Mouse (Mus musculus) megakaryocyte-erythroid progenitor cell, adult 5-6 weeks (primary cell): ENCODE data around the gene Epas1. TPM values are rescaled to one million over a fixed set of nuclear protein-coding genes. Genes with fewer than 3 reads are reported as not detected.

Experiments used
- ATAC-seq: replicated peaks from 2 replicates; pipeline ENCODE4 v1.8.0; 2016; ENCODE audit warnings: mild to moderate bottlenecking, inconsistent platforms; ENCODE audit not compliant: severe bottlenecking, poor library complexity, low FRiP score, low TSS enrichment
- total RNA-seq, 2 experiments: library from RNA; stranded (forward) in 1 of 2; stranded (reverse) in 1 of 2; fragments of 200-1000, 215-1000 nt in 1 of 2; fragments of >200 nt in 1 of 2; fragmentation: Nextera tagmentation in 1 of 2; gene quantifications; 2 replicates each; pipeline ENCODE4 v1.2.3; 2014 to 2017

Epas1 gene
- total RNA-seq (2014; fragmentation: Nextera tagmentation), result not detected in 2 replicates
- not detected in 2 replicates for total RNA-seq (2017)

GRCm38 (mm10) chr17:86753130-86753821 lies at the start of gene Epas1:
Gene Epas1 (plus strand): TSS chr17:86753700.
- peak; percentile 86 for ATAC-seq

GRCm38 (mm10) chr17:86705236-86705635 lies 48.3 kb upstream of the Epas1 start:
- ATAC-seq, result no peak

- no peak for ATAC-seq
Measured at GRCm38 (mm10) chr17:86706467-86706866, 47.0 kb upstream of the Epas1 start.

GRCm38 (mm10) chr17:86709803-86710202 lies 43.7 kb upstream of the Epas1 start:
- no peak for ATAC-seq

- no peak for ATAC-seq
Measured at GRCm38 (mm10) chr17:86710379-86710778, 43.1 kb upstream of the Epas1 start.

GRCm38 (mm10) chr17:86711949-86712348 lies 41.6 kb upstream of the Epas1 start:
- no peak for ATAC-seq

GRCm38 (mm10) chr17:86712601-86713000 lies 40.9 kb upstream of the Epas1 start:
- no peak for ATAC-seq

- no peak for ATAC-seq
Measured at GRCm38 (mm10) chr17:86713591-86713990, 39.9 kb upstream of the Epas1 start.

- no peak for ATAC-seq
Measured at GRCm38 (mm10) chr17:86724786-86725415, 28.6 kb upstream of the Epas1 start.

GRCm38 (mm10) chr17:86726480-86726879 lies 27.0 kb upstream of the Epas1 start:
- no peak for ATAC-seq

- ATAC-seq, result no peak
Measured at GRCm38 (mm10) chr17:86727031-86727430, 26.5 kb upstream of the Epas1 start.

- ATAC-seq, result no peak
Measured at GRCm38 (mm10) chr17:86731273-86731672, 22.2 kb upstream of the Epas1 start.

- peak; percentile 99 for ATAC-seq
Measured at GRCm38 (mm10) chr17:86732024-86732423, 21.5 kb upstream of the Epas1 start.

- ATAC-seq, result no peak
Measured at GRCm38 (mm10) chr17:86732522-86732921, 21.0 kb upstream of the Epas1 start.

- ATAC-seq, result no peak
Measured at GRCm38 (mm10) chr17:86733644-86734043, 19.9 kb upstream of the Epas1 start.

GRCm38 (mm10) chr17:86738477-86738876 lies 15.0 kb upstream of the Epas1 start:
- ATAC-seq, result no peak

- ATAC-seq, result peak; percentile 59
Measured at GRCm38 (mm10) chr17:86743351-86743941, 10.1 kb upstream of the Epas1 start.

- no peak for ATAC-seq
Measured at GRCm38 (mm10) chr17:86744943-86745342, 8.6 kb upstream of the Epas1 start.

GRCm38 (mm10) chr17:86751373-86751871 lies 2.1 kb upstream of the Epas1 start:
- no peak for ATAC-seq
